Mouse (Mus musculus): ENCODE results near the gene Bean1. TPM values are rescaled to one million over a fixed set of nuclear protein-coding genes. Genes with fewer than 3 reads are reported as not detected.
"Not testable (repeated sequence)": the region's sequence is repeated elsewhere in the genome, so short reads cannot be mapped to it uniquely, and the experiment has no call there.

Gene Bean1
- total RNA-seq, 2 experiments from 2014 or later = 1.1 to 2.0 TPM

GRCm38 (mm10) chr8:104232039-104232438 is 61.8 kb downstream of the Bean1 start:
- intact Hi-C loops (cut with DNase I) = no loop called here
- DNase-seq = no peak

GRCm38 (mm10) chr8:104232919-104233318 is 62.7 kb downstream of the Bean1 start:
- DNase-seq = no peak
- intact Hi-C loops (cut with DNase I) = no loop called here

DNA sequence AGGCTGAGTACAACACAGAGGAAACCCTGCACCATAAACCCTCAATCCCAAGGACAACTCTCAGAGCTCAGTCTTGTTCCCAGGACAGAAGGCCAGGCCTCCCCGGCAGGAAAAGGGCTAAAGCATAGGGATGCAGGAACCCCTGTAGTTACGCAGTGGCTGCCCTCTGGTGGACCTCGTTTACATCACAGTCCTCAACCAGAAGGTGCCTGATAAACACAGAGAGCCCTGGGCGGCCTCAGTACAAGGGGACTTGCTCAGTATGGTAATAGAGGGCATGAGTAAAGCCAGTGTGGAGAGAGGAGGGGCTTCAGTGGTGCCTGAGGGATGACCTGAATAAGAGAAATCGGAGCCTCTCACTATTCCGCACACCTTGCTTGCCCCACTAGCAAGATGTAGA is 64.3 kb downstream of the Bean1 start:
- intact Hi-C loops (cut with DNase I) = no loop called here
- DNase-seq = peak in 1 of 2 experiments; percentile 18

DNA sequence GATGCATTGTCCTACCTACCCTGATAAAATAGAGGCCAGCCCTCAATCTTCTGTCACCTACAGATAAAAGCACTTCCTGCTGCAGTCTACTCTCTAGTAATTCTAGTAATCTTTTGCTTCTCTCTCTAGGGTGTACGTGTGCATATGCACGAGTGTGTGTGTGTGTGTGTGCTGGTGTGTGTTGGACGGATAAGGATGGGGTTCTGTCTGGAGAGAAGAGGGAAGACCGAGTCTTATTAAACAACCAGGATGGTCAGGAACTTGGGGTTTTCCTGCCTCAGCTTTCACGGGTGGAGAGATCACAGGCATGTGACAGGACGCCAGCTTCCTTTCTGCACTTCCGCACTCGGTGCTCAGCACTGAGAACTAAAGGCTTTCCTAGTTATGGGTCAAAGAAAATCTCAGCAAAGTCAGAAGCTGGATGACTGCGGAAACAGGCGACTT is 69.2 kb downstream of the Bean1 start:
- intact Hi-C loops (cut with DNase I) = no loop called here

GRCm38 (mm10) chr8:104242038-104242644 is 71.9 kb downstream of the Bean1 start:
- DNase-seq = no peak
- intact Hi-C loops (cut with DNase I) = no loop called here

More for the DNA sequence above, 69.2 kb downstream of the Bean1 start:
- DNase-seq = no peak

GRCm38 (mm10) chr8:104246621-104247020 is 76.4 kb downstream of the Bean1 start:
- intact Hi-C loops (cut with DNase I) = no loop called here
- no peak for DNase-seq

DNA sequence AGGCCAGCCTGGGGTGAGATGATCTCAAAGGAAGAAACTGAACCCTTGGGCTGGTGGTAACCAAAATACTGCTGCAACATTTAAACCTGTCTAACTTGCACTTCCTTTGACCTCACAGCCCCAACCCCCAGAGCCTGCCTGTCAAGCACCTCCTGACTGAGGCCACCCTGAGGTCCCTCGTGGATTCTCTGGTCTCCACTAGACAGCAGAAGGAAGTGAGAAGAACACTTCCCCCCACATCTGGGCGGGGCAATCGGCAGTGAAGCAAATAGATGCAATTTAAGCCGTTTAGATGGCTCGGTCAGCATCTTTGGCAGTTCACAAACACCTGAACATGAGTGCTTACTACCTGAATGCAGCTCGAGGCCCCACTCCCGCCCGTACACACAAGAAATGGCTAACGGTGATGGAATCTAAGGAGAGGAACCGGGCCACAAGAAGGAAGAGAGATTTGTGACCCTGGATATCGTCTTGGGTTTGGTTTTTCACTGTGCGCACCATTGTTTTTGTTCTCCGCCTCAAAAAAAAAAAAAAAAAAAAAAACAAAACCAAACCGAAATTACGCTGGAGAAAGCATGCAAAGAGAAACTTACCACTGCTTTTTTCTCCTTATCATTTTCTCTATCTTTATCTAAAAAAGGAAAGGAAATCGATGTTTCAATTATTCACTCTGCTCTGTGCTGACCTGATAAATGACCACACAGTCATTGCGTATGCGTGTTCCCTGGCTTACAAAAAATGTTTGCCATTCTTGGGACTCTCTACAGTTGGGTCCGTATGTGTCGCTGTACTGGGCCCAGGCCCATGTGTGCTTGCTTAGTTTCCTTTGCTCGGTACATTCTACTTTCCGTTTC is 77.0 kb downstream of the Bean1 start:
- intact Hi-C loops (cut with DNase I) = no loop called here
- DNase-seq = peak; percentile 21 to 27

DNA sequence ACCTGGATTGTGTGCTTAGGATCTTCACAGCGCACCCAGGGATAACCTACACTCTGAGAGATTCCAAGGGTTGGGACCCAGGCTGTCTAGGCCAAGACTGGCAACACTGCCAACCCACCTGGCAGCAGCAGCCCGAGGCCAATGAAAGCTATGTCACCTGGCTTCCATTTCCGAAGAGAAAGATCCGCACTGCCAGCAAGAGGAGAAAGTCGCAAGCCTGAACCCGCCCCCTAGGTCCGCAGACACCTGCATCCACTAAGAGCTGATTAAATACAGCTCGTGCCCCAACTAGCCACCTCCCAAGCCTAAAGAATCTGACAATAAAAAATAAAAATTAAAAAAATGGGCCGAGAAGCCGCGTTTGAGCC is 77.7 kb downstream of the Bean1 start:
- DNase-seq = no peak
- intact Hi-C loops (cut with DNase I) = no loop called here

- intact Hi-C loops (cut with DNase I) = no loop called here
These were observed 78.0 kb downstream of the Bean1 start, which contains the start of gene Tk2 for GRCm38 (mm10) chr8:104248276-104248675. TSS of gene Tk2 (minus strand) at chr8:104248558.

GRCm38 (mm10) chr8:104249442-104249996 is 79.3 kb downstream of the Bean1 start:
- intact Hi-C loops (cut with DNase I) = no loop called here
- DNase-seq = no peak

More at GRCm38 (mm10) chr8:104248276-104248675, 78.0 kb downstream of the Bean1 start, which contains the start of gene Tk2:
- DNase-seq = peak; percentile 78 to 80

DNA sequence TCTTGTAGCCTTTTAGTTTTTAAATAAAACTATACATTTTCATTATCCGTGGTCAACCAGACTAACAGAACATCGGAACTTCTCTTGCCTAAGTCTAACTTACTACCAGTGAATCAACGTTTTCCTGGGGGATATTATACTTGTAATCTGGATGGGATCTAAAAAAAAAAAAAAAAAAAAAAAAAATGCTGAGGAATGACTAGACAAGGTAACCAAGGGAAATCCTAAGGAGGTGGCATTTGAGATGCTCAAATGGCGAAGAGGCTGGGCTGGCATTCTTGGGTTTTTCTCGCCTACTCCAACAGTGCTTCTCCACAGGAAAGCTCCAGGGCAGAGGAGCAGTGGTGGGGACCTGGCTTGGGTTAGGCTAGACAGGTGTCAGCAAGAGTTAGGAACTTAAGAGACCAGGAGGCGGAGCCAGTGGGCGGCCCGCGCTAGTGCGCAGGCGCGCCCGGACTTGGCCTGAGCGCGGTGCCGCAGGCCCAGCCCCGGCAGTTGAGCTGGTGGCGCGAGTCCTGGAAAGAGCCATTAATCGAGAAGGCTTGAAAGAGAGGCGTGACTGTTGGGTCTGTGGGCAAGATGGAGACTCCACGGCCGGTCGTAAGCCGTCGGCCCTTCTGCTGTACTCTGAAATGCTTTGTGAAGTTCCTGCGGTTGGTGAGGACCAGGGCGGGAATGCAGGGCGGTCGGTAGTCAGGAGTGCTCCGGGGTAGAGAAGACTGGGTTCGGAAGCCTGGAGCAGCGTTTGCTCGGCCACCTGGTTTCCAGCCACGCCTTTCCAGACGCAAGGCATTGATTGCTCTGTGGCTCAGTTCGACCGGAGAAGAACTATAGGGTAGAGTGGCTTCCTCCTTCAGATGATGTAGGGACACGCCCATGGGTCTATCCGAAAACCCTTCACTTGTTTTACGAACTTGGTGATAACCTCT is 80.5 kb downstream of the Bean1 start, which contains the start of gene Cklf:
Cklf (plus strand) TSS at position 423 of the 929 bp plus-strand sequence.
- peak; percentile 90 for DNase-seq
- intact Hi-C loops (cut with DNase I) = loop anchor here (2.0 to 10.0 kb wide), 3 partner anchors 90 to 322 kb away; partner anchors contain the start of gene Dync1li2

- intact Hi-C loops (cut with DNase I) = loop anchor here (2.0 to 10.0 kb wide), 3 partner anchors 89 to 321 kb away; partner anchors contain the start of gene Dync1li2
- DNase-seq = no peak
These were observed 81.2 kb downstream of the Bean1 start for GRCm38 (mm10) chr8:104251461-104251860.

DNA sequence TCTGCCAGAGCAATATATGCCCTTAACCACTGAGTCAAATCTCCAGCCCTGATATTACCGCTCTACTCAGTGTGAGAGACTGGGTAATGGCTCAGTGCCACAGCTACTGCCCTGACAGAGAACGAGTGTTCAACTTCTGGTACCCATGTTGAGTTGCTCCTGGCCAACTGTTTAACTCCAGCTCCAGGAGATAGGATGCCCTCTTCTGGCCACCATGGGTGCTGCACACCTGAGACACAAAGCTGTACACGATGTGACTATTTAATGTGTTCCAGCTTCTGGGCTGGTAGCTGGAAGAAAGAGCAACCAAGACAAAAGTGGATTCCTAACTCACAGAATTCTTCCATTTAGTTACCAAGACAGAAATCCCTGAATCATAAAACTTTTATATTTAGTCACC is 82.8 kb downstream of the Bean1 start:
- peak in 1 of 2 experiments; percentile 21 for DNase-seq
- intact Hi-C loops (cut with DNase I) = loop anchor here (5.0 to 10.0 kb wide), 2 partner anchors 192 to 319 kb away; partner anchors contain the start of gene Dync1li2

- DNase-seq; intact Hi-C loops (cut with DNase I): not testable (repeated sequence)
These were observed 91.6 kb downstream of the Bean1 start for GRCm38 (mm10) chr8:104261802-104262201.

DNA sequence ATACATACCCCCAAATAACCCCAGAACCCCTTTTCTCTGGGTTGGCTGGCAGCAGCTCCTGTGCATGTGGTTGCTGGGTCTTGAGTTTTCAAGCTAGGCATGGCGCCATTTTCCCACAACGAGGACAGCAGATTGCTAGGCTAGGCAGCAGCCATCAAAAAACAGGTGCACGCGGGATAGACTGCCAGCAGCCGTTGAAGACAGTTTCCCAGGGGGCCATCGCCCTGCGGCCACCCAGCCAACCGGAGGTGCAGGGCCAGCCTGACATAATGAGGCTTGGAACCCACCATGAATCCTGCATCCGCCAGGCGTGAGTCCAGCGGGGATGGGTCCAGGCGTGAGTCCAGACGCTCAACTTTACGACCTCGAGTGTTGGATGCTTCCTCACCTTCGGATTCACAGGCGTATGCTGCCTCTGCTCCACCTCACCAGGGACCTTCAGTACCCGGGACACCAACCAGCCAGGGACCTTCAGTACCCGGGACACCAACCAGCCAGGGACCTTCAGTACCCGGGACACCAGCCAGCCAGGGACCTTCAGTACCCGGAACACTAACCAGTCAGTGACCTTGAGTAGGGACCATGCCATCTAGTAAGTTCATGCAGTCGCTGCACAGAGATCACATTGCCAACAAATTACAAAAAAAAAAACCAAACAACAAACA is 94.2 kb downstream of the Bean1 start:
- intact Hi-C loops (cut with DNase I); DNase-seq: not testable (repeated sequence)

DNA sequence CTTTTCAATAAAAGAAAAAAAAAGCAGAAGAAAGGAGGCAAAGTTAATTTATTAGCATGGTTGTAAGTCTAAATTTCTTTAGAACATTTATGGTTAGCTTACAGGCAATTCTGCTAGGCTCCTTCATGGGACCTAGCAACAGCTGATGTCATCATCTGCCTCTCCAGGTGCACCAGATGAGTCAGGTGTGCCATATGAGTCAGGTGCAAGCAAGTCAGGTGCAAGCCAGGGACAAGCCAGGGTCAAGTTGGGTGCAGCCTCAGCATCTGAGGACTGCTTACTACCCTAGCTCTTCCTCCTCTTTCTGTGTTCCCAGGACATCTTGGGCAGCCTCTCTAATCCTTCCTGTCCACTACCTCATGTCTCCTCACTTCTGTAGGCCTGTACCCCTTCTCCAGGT is 98.1 kb downstream of the Bean1 start:
- intact Hi-C loops (cut with DNase I) = no loop called here
- DNase-seq = no peak
